Mouse (Mus musculus) stomach, embryonic 16.5 days (tissue): ENCODE measurements around the gene Map3k13. TPM values are rescaled to one million over a fixed set of nuclear protein-coding genes. Genes with fewer than 3 reads are reported as not detected.
A peak's percentile ranks its signal among the peaks of the same experiment; 100 is the strongest.
"Not testable (repeated sequence)": the region's sequence is repeated elsewhere in the genome, so short reads cannot be mapped to it uniquely, and the experiment has no call there.

Source experiments
- ATAC-seq: fragments of 200-750 bp; cut with Nextera tagmentation; 2 replicates; pipeline ENCODE4 v1.8.0; 2017; ENCODE audit warnings: moderate number of reproducible peaks, moderate TSS enrichment; ENCODE audit not compliant: insufficient read depth, low FRiP score
- H3K27ac ChIP-seq: fragments of 300-500 bp; sonication (generic); 2 replicates; pipeline ENCODE4 v1.5.1; 2014; ENCODE audit warnings: low read length
- H3K27me3 ChIP-seq: fragments of 300-500 bp; sonication (generic); 2 replicates; pipeline ENCODE4 v1.6.1; 2014; ENCODE audit warnings: low read length, control low read depth, mixed read lengths; ENCODE audit not compliant: control insufficient read depth, insufficient read depth
- H3K36me3 ChIP-seq: fragments of 300-500 bp; sonication (generic); 2 replicates; pipeline ENCODE4 v1.6.1; 2014; ENCODE audit warnings: low read length; ENCODE audit not compliant: control insufficient read depth, insufficient read depth
- H3K4me1 ChIP-seq: fragments of 300-500 bp; sonication (generic); 2 replicates; pipeline ENCODE4 v1.6.1; 2014; ENCODE audit warnings: low read length, control low read depth, mixed read lengths; ENCODE audit not compliant: control insufficient read depth, insufficient read depth
- H3K4me2 ChIP-seq: fragments of 300-500 bp; sonication (generic); 2 replicates; pipeline ENCODE4 v1.6.1; 2014; ENCODE audit warnings: low read depth, low read length, mixed read lengths
- H3K4me3 ChIP-seq: fragments of 300-500 bp; sonication (generic); replicated peaks from 2 replicates; pipeline ENCODE4 v1.5.1; 2014; ENCODE audit warnings: mild to moderate bottlenecking, low read length
- H3K9ac ChIP-seq: fragments of 300-500 bp; sonication (generic); 2 replicates; pipeline ENCODE4 v1.6.1; 2014; ENCODE audit warnings: low read length
- H3K9me3 ChIP-seq: fragments of 300-500 bp; sonication (generic); replicated peaks from 2 replicates; pipeline ENCODE4 v1.6.1; 2016; ENCODE audit warnings: low read length, control low read depth; ENCODE audit not compliant: control insufficient read depth
- WGBS: fragments of 180-500 bp; shearing (Covaris S2); extraction: QIAGEN DNeasy Blood & Tissue Kit; methylation state at CpG from one replicate; pipeline ENCODE4 v1.1.7; 2014; 5-methylcytosine and 5-hydroxymethylcytosine counted together
- polyA plus RNA-seq: library from polyadenylated mRNA; unstranded; fragments of >200 nt; fragmentation: Nextera tagmentation; extraction: Ambion mirVana; gene quantifications from 2 replicates; pipeline ENCODE4 v1.2.1, GENCODE M21; 2015

Map3k13 gene
- polyA plus RNA-seq, 1 experiment from 2014 or later, result 1.2 TPM

DNA sequence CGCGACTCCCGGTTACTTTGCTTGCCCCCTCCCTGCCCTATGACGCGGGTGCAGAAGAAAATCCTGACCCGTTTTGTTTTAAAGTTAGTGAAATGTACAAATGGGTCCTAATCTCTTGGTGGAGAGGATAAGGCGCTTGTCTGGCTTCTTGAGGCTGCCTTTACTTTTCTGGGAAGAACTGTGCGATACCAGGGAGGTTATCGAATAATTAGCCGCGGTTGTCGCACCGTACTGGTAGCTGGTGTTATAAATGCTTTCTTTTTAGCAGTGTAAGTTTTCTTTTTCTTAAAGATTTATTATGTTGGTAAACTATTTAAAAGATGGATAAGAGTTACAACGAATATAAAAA lies 525 bp downstream of the Map3k13 start:
- Histone ChIP-seq H3K36me3 (no peaks in the 10 kb centered on the region), H3K9me3 (no peaks in the 10 kb centered on the region), H3K9ac (peak overlapping the region; percentile 79), H3K4me3 (peak overlapping the region; percentile 72), H3K27me3 (no peaks in the 10 kb centered on the region), H3K27ac (peak overlapping the region; percentile 68), H3K4me2 (peak overlapping the region; percentile 88), H3K4me1 (0 out of 2 replicates have a peak, but pooled peaks cover 3% of the 10 kb centered on the region)
- no peak for ATAC-seq
- under 1% methylated on average over 14 of the region's 14 CpGs for WGBS

- Histone ChIP-seq H3K4me2 (peak overlapping the region; percentile 88), H3K4me3 (peak overlapping the region; percentile 72), H3K9ac (no peak overlapping the region), H3K27me3 (no peaks in the 10 kb centered on the region), H3K36me3 (no peaks in the 10 kb centered on the region), H3K4me1 (0 out of 2 replicates have a peak, but pooled peaks cover 3% of the 10 kb centered on the region), H3K9me3 (no peaks in the 10 kb centered on the region), H3K27ac (no peak overlapping the region)
- no peak for ATAC-seq
- WGBS, result 22% methylated on average over 5 of the region's 5 CpGs
These were observed 925 bp downstream of the Map3k13 start for GRCm38 (mm10) chr16:21795071-21795470.

GRCm38 (mm10) chr16:21804258-21804657 lies 10.1 kb downstream of the Map3k13 start:
- Histone ChIP-seq H3K4me1 (no peaks in the 10 kb centered on the region), H3K4me3 (no peak overlapping the region), H3K27ac (no peak overlapping the region), H3K9me3 (no peaks in the 10 kb centered on the region), H3K4me2 (no peak overlapping the region), H3K9ac (no peak overlapping the region), H3K36me3 (no peaks in the 10 kb centered on the region), H3K27me3 (no peaks in the 10 kb centered on the region)
- ATAC-seq, result no peak
- 88% methylated on average over 1 of the region's 1 CpGs for WGBS

DNA sequence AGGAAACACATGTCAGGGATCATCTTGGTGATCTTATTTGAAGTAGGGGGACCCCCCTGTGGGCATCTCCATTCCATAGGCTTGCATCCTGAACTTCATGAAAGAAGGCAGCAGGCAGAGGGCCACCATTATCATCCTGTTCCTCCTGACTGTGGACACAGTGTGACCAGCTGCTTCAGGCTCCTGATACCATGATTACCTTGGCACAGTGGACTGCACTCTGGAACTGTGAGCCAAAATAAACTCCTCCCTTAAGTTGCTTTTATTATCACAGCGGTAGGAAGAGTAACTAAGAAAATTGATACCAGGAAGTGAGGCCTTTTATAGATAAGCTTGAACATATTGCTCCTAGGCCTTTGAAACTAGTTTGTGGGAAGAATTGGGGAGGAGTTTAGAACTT lies 12.7 kb downstream of the Map3k13 start:
- ATAC-seq, result no peak
- Histone ChIP-seq H3K4me2 (no peak overlapping the region), H3K27me3 (no peaks in the 10 kb centered on the region), H3K9me3 (no peaks in the 10 kb centered on the region), H3K4me3 (no peak overlapping the region), H3K27ac (no peak overlapping the region), H3K36me3 (no peaks in the 10 kb centered on the region), H3K9ac (no peak overlapping the region), H3K4me1 (no peaks in the 10 kb centered on the region)
- WGBS, result 83% methylated on average over 1 of the region's 1 CpGs

DNA sequence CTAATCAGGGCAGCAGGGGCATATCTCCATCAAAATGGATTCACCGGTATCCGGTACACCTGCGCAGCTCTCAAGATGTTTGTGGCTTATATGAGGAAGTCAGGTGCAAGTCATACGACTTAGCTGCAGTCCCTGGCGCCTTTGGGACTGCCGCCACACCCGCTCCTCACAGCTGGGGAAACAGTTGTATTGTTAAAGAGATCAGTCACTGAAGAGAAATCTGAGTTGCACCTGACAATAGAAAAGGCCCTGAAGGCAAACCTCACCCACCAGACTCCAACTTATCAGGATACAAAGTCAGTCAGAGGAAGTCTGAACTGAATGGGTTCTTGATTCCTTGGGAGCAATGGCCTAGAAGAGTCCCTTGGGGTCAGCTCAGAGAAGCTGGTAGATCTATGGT lies 13.6 kb downstream of the Map3k13 start:
- not testable (repeated sequence) for H3K27me3 ChIP-seq, H3K9ac ChIP-seq, H3K4me1 ChIP-seq, ATAC-seq, H3K4me2 ChIP-seq, H3K4me3 ChIP-seq, H3K36me3 ChIP-seq, H3K27ac ChIP-seq, H3K9me3 ChIP-seq
- WGBS, result 75% methylated on average over 7 of the region's 7 CpGs

- Histone ChIP-seq H3K4me1 (0 out of 2 replicates have a peak, but pooled peaks cover 3% of the 10 kb centered on the region), H3K4me3 (no peak overlapping the region), H3K4me2 (no peak overlapping the region), H3K27me3 (no peaks in the 10 kb centered on the region), H3K36me3 (no peaks in the 10 kb centered on the region), H3K9ac (no peak overlapping the region), H3K9me3 (no peaks in the 10 kb centered on the region), H3K27ac (no peak overlapping the region)
- 61% methylated on average over 6 of the region's 6 CpGs for WGBS
- ATAC-seq, result no peak
These were observed 19.2 kb downstream of the Map3k13 start for GRCm38 (mm10) chr16:21813164-21813834.

- Histone ChIP-seq H3K9ac (no peak overlapping the region), H3K4me1 (0 out of 2 replicates have a peak, but pooled peaks cover 3% of the 10 kb centered on the region), H3K36me3 (no peaks in the 10 kb centered on the region), H3K4me3 (0 out of 2 replicates have a peak overlapping the region, but pooled peaks have one; percentile 14), H3K9me3 (no peaks in the 10 kb centered on the region), H3K27me3 (no peaks in the 10 kb centered on the region), H3K27ac (peak overlapping the region; percentile 37; the same call in 1 of the 2 replicates), H3K4me2 (peak overlapping the region; percentile 43; the same call in 1 of the 2 replicates)
- 0 out of 2 replicates have a peak, but pooled peaks have one; percentile 32 for ATAC-seq
- 57% methylated on average over 11 of the region's 11 CpGs for WGBS
These were observed 20.9 kb downstream of the Map3k13 start for GRCm38 (mm10) chr16:21814861-21815668.

DNA sequence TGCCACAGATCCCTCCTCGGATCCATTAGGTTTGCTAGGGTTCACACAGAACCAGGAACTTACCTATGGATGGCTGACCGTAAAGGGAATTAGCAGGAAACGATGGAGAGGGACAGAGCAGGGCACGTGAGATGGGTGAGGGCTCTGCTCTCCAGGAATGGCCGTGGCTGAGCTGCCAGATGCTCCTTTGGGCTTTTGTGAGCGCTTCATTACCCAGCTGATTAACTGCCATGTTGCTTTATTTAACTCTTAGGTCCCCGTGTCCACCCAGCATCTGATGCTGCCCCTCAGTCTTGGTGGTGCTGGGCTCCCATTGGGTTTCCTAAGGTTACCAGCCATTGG lies 21.5 kb downstream of the Map3k13 start:
- no peak overlapping the region for H3K4me2 ChIP-seq
- H3K4me1 ChIP-seq, result 0 out of 2 replicates have a peak, but pooled peaks cover 3% of the 10 kb centered on the region
- ATAC-seq, result no peak
- no peaks in the 10 kb centered on the region for H3K27me3 ChIP-seq
- H3K9me3 ChIP-seq, result no peaks in the 10 kb centered on the region
- H3K36me3 ChIP-seq, result no peaks in the 10 kb centered on the region
- 54% methylated on average over 7 of the region's 7 CpGs for WGBS
- no peak overlapping the region for H3K4me3 ChIP-seq
- no peak overlapping the region for H3K27ac ChIP-seq
- H3K9ac ChIP-seq, result no peak overlapping the region

DNA sequence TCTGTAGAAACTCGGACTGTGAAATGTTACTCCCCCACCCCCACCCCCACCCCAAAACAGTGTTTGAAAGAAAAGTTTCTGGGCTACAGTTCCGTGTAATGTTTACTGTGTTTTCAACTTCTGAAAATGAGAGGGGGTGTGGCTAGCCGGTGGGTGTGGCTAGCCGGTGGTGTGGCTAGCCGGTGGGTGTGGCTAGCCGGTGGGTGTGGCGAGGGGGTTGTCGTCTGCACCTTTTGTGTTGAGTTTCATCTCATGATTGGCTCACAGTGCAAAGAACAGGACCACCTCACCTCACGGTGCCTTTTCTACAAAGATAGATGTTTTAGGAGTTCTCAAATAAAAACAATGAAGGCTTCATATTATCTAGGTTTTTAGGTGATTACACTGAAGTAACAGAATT lies 24.0 kb downstream of the Map3k13 start:
- H3K27ac ChIP-seq, result no peak overlapping the region
- peak overlapping the region; percentile 38 for H3K4me2 ChIP-seq
- 0 out of 2 replicates have a peak, but pooled peaks cover 3% of the 10 kb centered on the region for H3K4me1 ChIP-seq
- H3K27me3 ChIP-seq, result no peaks in the 10 kb centered on the region
- 29% methylated on average over 9 of the region's 9 CpGs for WGBS
- peak; percentile 63; the same call in 1 of the 2 replicates for ATAC-seq
- H3K9ac ChIP-seq, result no peak overlapping the region
- H3K9me3 ChIP-seq, result no peaks in the 10 kb centered on the region
- H3K36me3 ChIP-seq, result no peaks in the 10 kb centered on the region
- no peak overlapping the region for H3K4me3 ChIP-seq
